Mouse (Mus musculus) layer of hippocampus, adult 18-20 months (tissue): ENCODE data around the gene Ubash3b. TPM values are rescaled to one million over a fixed set of nuclear protein-coding genes. Genes with fewer than 3 reads are reported as not detected.
A peak's percentile ranks its signal among the peaks of the same experiment; 100 is the strongest.

Experiments used
- DNase-seq, 2 experiments: peaks; one replicate each; pipeline ENCODE4 v3.0.0; 2022; ENCODE audit warnings: low spot score in 2 of 2
- total RNA-seq, 2 experiments: library from RNA; stranded (reverse); gene quantifications; 2 replicates each; pipeline ENCODE4 v1.2.3; 2021

Gene Ubash3b
- total RNA-seq, 2 experiments from 2014 or later: 27.6 to 28.4 TPM

DNA sequence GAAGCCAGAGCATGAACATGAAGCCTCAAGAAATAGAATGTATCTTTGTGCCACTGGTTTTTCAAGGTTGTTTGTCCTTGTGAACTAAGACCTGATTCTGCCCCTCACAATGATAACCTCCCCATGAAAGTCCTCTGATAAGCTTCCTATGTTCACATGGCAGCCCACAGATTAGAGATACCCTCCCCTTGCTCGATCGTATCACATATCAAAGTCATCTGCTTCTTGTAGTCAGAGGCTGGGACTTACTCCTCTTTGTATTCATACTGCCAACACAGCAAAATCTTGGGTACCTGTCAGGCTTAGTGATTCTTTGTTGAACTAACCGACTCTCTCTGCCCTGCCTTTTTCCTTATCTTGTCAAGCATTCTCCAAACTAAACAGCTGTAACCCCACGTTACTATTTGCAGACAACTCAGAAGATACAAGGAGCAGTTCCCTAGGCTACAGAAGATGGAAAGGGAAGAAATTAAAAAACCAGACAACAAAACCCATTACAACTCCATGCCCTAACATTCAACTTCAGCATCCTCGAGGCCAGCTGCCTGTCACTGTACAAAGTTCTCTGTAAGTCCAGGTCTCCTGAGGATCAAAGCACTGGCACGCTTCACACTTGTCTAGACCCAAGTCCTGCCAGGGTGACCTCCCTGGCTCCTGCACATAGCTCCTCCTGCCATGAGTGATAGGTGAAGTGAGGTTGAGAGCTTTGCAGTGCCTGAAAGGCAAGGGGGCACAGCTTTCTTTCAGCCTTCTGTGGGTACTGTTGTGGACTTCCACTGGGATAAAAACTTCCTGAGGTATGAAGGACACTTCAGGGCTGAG lies 22.3 kb downstream of the Ubash3b start:
- DNase-seq: no peak

DNA sequence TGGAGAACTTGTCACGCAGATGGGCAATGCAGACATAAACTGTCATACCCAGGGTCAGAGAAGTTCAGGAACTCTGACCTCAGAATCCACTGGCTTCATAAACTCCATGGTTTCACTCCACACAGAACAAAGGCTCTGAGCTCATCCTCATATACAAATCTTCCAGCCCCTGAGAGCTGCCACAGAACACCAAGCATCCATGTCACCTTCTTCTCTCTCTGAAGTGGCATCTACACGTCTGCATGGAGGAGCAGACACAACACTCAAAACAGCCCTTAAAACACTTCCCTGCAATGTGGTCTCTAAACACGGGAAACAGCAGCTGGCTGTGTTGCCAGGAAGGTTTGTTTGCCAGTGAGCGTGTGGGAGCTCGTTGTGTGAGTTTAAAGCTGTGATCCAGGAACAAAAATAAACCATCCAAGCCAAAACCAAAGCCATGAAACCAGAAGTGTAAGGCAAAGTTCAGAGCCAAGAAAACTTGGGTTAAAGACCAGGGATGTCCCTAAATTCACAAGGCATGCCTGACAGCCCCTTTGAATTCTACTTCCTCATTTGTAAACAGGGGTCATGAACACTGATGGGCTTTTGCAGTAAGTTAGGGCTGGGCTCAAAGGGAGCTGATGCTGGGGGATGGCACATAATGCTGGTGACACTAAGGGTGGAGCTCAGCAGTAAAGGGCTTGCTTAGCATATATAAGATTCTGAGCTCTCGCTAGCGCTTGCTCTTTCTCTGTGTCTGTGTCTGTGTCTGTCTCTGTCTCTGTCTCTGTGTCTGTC lies 24.6 kb downstream of the Ubash3b start:
- peak in 1 of 2 experiments; percentile 63 for DNase-seq

DNA sequence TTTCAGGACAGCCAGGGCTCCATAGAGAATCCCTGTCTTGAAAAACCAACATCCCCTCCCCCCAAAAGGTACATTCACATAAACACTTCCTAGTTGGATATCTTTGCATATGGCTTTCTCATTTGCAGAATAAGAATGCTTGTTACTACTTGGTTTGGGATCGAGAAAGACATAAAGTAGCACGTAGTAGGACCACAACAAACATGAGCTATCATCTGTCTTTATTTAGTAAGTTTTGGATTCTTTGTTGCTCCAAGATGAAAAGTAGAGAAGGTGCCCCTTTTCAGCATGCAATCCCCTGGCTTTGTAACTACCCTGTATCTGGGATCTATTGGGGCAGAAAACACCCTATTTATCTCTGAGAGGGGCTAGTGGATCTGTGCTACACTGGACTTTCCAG lies 25.2 kb downstream of the Ubash3b start:
- DNase-seq: no peak

DNA sequence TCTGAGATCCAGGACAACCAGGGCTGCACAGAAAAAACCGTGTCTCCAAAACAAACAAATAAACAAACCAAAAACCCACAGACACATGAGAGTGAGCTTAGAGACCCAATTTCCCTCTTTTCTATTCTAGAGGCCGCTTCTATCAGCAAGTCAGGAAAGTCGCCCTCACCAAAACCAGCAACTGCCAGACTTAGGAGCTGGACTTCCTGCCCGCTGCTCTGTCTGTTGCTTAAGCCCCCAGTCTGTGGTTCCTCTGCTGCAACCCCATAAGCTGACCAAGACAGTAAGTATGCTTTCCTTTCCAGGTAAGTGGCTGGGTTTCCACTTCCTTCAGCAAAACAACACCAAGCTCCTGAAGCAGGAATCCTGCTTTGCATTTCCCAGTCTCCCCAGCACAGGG lies 26.6 kb downstream of the Ubash3b start:
- DNase-seq: no peak

- peak in 1 of 2 experiments; percentile 51 for DNase-seq
Measured at GRCm38 (mm10) chr9:41130563-41130962, 30.9 kb downstream of the Ubash3b start.

GRCm38 (mm10) chr9:41129802-41130480 lies 31.6 kb downstream of the Ubash3b start:
- DNase-seq: no peak

DNA sequence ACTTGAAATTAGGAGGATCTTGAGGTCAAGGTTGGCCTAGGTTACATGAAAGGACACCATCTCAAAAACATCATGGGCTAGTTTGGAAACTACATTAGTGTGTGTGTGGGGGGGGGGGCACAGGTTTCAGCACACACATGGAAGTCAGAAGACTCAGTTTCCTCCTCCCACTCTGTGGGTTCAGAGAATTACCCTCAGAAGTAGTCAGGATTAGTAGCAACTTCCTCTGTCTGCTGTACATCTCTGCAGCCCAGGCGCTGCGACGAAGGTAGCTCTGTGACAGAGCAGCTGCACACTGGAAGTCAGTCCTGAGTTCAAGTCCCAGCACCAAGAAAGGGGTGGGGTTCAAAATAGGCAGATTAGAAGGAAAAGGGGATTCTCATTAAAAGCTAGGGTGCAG lies 32.2 kb downstream of the Ubash3b start:
- DNase-seq: no peak

DNA sequence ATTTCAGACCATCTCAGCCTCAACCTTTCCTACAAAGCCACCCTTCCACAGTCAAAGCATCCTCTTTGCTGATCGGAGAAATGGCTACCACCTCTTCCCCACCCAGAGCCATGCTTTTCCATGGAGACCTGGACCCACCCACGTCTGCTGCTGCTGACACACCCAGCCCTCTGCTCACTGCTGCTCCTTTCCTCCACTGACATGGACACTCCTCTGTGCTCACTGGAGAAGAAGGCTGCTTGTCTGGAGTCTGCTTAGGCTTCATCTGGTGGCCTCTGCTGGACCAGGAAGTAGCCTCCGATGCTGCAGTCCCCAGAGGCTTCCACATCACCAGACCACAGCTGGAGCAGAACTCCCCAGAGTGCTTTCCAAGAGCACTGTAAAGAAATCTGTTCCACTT lies 34.8 kb downstream of the Ubash3b start:
- no peak for DNase-seq

- no peak for DNase-seq
Measured at GRCm38 (mm10) chr9:41124305-41124704, 37.2 kb downstream of the Ubash3b start.

- peak in 1 of 2 experiments; percentile 57 for DNase-seq
Measured at GRCm38 (mm10) chr9:41122390-41123110, 38.9 kb downstream of the Ubash3b start.

DNA sequence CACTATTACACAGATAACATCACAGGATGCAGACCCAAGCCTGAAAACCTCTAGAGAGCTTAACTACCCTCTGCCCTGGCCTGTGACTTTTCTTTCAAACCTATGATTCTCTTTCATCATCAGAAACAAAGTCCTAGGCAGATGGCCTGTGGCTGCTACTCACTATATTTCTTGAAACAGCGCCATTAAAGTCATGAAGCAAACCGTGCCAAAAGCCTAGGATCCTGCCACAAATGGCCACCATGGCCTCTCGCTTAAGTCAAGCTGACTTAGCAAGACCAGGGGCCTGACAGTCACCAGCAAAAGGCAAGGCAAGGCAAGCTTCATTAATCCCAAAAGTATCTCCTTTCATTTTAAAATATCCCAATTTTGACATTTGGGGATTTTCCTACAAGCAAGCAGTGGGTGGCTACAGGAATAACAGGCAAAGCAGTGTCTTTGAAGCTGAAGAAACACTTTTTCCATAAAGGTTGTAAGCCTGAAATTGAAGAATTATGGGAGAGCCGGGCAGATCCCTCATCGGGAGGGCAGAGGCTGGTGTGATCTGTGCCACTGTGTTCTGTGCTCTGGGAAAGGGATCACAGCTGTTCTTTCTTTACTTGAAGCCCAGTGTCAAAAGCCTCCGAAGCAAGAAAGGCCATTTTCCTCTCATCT lies 39.7 kb downstream of the Ubash3b start:
- DNase-seq: peak in 1 of 2 experiments; percentile 33

DNA sequence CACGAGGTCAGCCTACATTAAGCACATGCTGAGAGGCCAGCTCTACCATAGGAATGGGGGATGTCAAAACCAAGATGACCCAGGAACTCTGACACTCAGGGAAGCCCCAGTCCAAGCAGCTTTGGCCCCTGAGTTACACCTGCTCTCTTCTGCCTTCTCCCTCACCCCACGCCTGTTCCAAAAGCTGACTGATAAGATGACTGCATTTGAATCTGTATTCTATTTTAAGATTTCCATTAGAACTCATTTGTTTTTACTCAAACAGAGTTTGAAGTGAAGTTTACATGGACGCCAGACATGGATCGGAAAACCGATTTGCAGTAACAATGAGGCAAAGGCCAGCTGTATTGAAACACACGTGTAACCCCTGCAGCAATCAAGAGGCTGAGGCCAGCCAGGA lies 41.5 kb downstream of the Ubash3b start:
- no peak for DNase-seq

DNA sequence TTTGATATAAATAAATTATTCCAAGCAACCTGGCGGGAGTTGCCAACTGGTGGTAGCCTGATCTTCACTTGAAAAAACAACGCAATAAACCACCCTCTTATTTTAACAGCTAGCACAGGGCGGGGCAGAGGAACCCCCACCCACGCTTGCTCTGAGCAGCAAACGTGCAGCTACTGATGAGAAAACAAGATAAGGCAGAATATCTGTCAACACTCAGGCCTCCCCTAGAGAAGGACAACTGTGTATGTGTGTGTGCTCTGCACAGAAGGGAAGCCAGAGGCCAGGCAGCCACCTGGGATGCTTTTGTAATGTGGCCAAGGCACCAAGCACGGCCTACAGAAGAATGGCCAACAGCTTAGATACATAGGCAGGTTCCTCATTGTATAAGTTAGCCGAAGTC lies 43.4 kb downstream of the Ubash3b start:
- peak in 1 of 2 experiments; percentile 54 for DNase-seq

DNA sequence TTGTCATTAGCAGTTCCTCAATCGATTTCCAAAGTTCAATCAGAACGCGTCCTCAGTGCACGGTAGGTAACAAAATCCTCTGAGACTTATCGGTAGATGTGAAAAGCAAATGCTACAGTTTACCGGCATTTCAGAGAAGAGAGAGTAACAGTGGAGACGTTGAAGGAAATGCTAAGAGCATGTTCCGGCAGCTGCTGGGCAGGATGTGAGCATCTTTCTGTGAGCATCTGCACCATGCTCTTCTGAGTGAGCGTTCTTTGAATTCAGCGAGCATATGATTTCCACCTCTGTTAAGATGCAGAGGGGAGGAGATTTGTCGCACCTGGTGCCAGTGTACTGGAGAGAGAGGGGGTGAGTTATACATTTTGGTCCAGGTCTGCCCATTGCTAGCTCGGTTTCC lies 45.4 kb downstream of the Ubash3b start:
- no peak for DNase-seq

DNA sequence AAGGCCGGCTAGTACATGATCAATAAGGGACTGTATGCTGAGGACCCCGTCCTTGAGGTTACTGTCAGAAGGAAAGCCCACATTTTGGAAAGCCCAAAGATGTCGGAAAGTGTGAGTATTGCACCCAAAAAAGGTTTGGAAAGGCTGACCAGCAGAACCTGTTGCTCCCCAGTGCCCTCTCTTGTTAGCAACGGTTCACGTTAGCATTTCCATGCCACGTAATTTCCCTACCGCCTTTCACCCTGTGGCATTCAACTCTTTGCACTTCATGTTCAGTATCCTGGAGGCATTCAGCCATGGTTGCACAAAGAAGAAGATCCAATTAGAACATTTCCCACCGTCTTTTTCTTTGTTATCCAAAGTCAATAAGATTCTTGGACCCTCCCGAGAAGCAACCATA lies 47.1 kb downstream of the Ubash3b start:
- no peak for DNase-seq

DNA sequence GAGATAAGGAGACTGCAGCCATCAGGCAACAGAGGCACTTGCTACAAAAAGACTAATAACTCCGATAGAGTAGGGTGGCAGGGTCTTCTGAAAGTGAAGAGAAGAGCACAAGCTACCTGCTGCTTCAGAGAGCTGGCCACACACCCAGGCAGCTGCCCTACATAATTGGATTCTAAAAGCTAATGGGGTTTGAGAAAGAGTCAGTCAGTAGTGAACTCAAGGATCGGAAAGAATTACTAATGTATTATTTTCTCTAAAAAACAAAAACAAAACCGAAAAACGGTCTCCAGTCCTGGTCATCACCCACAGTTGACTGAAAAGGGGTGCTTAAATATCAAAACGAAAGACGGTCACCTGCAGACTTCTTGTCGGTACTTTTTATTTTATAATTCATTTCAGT lies 51.7 kb downstream of the Ubash3b start:
- DNase-seq: no peak

GRCm38 (mm10) chr9:41108324-41109180 lies 52.9 kb downstream of the Ubash3b start:
- DNase-seq: peak; percentile 72 to 89

- DNase-seq: no peak
Measured at GRCm38 (mm10) chr9:41105201-41105643, 56.3 kb downstream of the Ubash3b start.

GRCm38 (mm10) chr9:41103722-41104121 lies 57.8 kb downstream of the Ubash3b start:
- DNase-seq: no peak

GRCm38 (mm10) chr9:41102613-41103012 lies 58.9 kb downstream of the Ubash3b start:
- no peak for DNase-seq
